Mouse (Mus musculus): ENCODE data around the gene Trip10. TPM values are rescaled to one million over a fixed set of nuclear protein-coding genes. Genes with fewer than 3 reads are reported as not detected.

Trip10 gene
- total RNA-seq, 2 experiments from 2014 or later: 142 to 152 TPM

DNA sequence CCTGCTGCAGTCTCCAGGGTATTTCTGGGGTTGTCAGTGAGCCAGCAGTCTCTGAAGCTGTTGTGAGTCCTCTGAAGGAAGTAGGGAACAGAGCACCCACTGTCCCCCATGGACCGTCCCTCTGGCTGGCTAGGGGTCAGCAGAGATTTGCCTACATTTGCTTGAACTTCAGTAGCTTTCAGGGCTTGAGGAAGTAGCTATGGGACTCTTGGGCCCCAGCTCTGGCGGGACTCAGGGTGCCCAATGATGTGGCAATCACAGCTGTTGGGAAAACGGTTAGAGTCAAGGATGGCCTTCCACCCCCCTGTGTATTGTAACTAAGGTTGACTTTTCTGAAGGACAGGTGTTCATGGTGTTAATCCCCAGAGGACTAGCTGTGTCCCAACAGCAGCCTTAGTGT is 31.2 kb downstream of the Trip10 start:
- intact Hi-C loops (cut with DNase I): no loop called here
- DNase-seq: no peak

DNA sequence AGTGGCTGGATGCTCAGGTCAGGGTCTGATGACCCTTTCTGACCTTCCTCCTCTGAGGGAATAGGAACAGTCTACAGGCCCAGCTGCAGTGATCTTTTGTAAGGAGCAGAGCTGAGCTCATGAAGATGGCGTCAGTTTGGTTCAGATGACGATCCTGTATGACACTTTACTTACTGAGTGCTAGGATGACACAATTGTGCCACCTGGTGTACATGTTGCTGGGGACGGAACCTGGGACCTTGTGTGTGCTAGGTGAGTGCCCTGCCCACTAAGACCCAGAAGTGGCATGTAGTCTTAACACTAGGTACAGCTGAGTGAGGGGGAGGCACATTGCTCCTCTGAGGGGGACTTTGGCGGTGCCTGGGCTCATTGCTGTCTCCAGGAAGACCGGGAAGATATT is 34.7 kb downstream of the Trip10 start:
- no peak for DNase-seq
- intact Hi-C loops (cut with DNase I): no loop called here

DNA sequence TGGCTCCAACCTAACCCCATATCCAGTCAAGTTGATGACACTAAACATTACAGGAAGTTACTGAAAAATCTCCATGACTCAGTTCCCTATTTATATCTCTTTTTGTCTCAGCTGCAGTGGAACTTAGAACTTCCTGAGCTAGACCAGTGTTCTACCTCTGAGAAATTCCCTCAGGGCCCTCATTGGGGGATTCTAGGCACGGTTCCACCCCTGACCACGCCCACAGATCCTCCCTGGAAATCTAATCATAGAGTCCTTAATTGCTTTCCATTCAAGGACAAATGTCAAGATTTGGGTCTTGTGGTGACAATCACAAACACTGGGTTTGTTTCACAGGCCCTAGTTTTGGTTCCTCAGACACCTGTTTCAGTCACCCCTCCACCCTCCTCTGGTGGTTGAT is 35.8 kb downstream of the Trip10 start:
- intact Hi-C loops (cut with DNase I): no loop called here
- no peak for DNase-seq

DNA sequence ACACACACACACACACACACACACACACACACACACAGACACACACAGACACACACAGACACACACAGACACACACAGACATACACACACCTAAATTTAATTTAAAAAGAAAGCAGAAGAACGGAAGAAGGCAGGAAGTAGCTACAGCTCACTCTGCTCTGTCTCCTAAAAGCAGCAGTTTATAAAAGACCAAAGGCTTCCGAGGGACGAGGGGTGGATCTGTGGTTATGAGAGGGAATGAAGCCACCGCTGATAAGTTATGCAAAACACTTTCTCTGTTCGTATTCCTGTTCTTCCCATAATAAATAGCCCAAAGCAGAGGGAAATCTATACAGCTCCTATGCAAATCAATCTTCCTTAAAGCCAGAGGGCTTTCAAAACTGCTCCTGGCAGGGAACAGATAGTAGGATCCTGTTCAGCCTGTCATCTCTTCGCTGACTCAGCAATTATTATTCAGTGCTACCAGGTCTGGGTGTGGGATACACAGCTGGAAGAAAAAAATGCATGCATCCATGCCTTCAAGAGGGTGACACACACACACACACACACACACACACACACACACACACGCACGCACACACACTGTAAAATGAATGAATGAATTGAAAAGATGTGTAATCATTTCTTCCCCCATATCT is 37.6 kb downstream of the Trip10 start:
- no peak for DNase-seq
- intact Hi-C loops (cut with DNase I): no loop called here

DNA sequence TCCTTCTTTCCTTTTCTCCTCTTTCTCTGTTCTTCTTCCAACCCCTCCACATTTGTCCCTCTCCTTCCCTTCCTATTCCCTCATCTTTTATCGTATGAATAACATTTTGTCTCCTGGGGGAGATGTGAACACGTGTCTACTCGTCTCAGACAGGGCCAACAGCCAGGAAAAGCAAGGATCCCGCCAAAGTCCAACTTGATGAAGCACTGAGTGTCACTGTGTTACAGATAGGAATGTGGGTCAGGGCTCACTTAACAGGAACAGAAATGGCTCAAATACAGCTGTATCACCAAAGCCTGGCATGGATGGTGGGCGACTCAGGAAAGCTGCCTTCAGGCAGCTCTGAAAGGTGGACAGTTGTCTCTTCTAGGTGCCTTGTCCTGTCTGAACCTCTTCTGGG is 40.0 kb downstream of the Trip10 start:
- no peak for DNase-seq
- intact Hi-C loops (cut with DNase I): no loop called here

DNA sequence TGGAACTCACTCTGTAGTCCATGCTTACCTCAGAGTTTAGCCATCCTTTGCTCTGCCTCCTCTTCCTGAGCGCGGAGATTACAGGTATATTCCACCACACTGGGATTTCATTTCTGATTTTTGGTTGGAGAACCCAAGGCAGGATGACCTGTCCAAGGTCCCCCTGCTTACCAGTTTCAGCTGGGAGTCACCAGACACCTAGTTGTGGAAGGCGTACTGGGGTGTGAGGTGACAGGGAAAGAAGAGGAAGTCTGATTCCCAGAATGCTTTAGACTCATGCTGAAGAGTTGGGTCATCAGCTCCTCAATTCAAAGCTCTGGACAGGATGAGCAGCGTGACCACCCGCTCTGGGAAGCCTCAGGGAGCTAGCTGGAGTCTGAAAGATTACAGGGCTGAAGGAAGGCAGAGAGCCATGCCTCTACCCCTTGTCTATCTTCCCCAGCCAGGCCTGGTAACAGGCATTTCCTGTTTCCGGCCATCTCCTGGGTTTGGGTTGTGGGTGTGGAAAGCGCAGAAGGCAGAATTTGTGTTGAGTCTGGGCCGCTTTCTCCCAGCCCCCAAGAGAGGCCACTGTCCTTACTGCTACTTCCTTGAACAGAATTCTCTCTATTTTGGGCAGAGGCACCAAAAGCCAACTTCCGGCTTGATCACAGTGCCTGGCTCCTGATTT is 40.9 kb downstream of the Trip10 start:
- intact Hi-C loops (cut with DNase I): no loop called here
- DNase-seq: no peak

DNA sequence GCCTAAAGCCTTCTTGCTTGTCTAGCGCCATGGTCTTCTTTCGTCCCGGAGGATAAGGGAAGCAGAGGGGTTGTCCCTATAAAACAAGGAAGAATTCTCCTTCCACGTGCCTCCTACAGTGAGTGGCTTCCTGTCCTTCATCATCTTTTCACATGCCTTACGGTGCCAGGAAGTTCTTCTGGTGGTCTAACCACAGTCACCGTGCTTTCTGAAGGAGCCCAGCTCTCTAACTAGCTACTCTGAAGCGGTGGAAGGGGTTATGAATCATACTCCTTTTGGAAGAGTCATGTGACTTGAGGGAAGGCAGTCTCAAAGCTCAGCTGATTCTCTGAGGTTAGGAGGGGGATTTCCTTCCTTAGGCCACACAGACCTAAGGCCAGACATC is 41.4 kb downstream of the Trip10 start:
- intact Hi-C loops (cut with DNase I): no loop called here
- DNase-seq: no peak

DNA sequence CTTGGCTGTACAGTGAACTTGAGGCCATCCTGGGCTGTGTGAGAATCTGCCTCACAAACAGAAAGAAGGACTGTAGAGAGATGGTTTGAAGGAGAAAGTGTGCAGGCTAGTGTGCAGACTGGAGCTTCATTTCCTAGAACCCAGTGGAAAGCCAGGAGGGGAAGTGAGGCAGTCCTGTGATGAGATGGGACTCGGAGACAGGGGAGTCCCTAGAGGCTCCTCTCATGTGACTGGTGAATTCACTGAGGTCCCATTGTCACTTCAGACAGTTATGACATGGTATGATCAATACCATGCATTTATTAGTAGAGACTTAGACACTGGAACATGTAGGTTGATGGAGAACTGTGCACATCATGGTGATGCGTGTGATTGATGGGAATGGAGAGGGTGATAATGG is 43.0 kb downstream of the Trip10 start:
- intact Hi-C loops (cut with DNase I): no loop called here
- DNase-seq: no peak

DNA sequence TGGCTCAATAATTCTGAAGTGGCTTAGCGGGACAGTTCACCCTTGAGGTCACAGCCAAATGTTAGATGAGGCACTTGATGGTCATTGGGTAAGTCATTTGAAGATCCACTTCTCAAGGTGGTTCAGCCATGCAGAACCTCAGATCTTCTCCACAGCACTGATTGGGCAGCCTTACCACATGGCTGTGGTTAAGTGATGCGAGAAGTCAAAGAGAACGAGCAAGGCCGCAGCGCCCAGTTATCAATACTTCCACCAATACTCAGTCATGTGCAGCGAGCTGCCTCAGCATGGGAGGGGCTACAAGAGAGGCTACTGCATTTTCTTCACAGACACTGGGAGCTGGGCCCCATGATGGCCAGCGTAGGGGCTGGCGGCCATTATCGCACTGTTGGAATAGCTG is 43.7 kb downstream of the Trip10 start:
- intact Hi-C loops (cut with DNase I): no loop called here
- DNase-seq: no peak

DNA sequence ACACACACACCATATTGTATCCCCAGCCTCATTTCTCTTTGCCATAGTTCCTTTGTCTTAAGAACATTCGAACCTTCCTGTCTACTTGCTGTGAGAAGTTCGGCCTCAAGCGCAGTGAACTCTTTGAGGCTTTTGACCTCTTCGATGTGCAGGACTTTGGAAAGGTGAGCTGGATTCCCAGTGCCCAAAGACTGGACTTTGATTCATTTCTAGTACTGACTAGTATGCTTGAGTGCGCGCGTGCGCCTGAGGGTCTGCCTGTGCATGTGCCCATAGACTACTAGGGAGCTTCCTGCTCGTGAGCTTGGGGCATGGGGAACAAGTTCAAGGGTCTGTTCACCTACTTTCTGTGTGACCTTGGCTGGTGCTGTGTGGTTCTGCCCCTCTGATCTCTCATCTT is 46.7 kb downstream of the Trip10 start:
- intact Hi-C loops (cut with DNase I): no loop called here
- no peak for DNase-seq

DNA sequence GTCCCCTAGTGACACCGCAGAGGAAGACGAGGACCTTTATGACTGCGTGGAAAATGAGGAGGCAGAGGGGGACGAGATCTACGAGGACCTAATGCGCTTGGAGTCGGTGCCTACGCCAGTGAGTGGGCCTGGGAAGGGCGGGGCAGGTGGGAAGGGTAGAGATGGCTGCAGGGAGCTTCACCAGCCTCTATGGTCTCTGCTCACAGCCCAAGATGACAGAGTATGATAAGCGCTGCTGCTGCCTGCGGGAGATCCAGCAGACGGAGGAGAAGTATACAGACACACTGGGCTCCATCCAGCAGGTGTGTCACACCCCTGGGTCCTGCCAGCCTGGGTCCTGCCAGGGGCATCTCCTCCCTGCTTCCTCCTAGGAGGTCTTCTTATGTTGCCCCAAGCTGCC is 47.8 kb downstream of the Trip10 start:
- no peak for DNase-seq
- intact Hi-C loops (cut with DNase I): no loop called here

DNA sequence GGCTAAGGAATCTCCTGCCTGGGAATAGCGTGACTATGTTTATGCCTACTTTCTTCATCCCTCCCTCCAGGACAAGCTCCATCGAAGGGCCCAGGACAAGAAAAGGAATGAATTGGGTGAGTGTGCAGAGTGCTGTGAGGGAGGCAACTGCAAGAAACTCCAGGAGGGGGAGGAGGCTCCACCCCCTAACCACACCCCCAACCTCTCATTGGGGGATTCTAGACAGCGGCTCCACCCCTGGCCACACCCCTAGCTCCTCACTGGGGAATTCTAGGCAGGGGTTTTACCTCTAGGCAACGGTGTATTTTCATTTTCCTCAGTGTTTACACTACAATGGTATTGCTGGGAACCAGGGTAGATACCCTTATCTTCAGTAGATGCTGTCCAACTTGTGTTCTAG is 56.3 kb downstream of the Trip10 start:
- DNase-seq: no peak
- intact Hi-C loops (cut with DNase I): no loop called here

DNA sequence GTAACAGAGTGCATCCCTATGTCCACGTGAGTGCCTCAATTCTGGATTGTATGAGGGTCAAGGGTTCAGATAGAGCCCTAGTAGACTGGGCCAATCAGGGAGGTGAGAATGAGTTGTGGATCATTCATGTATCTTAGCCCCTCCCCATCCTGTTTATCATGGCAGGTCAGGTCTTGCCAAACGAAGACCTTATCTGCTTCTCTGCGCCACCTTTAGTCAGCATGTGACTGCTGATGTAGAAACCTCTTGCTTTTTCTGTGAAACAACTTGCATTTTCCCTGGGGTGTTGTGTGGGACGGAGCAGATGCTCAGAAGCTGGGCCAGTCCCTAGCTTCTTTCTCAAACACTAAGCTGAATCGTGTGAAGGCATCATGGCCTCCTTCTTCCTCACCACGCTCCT is 57.8 kb downstream of the Trip10 start:
- intact Hi-C loops (cut with DNase I): no loop called here
- no peak for DNase-seq

DNA sequence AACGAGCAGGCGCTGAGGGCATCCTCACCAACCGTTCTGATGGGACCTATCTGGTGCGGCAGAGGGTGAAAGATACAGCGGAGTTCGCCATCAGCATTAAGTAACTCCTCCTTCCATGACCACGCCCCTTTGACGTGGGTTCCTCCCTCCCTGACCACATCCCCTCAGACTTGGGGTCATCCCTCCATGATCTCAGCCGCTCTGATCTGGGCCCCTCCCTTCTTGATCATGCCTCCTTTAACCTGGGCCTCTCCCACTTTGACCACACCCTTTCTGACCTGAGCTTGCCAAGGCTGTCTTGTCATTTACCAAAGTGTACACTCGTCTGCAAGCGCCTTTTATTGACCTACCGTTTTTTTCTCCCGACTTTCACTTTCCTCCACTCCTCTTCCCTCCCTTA is 62.5 kb downstream of the Trip10 start:
- DNase-seq: no peak
- intact Hi-C loops (cut with DNase I): no loop called here

Small RNA genes within 50 kb of the gene (microRNA-seq; reads per million reads assigned to microRNA genes)
- 0 reads per million in 2 experiments for gene Mir6978

Other genes with a start within 250 kb of the Trip10 start
- gene Pspn, start 249.4 kb upstream of the Trip10 start, total RNA-seq (2021): not detected
- gene Gtf2f1, start 238.2 kb upstream of the Trip10 start, total RNA-seq (2021): 10 to 100 TPM; 15.1 to 16.8 TPM
- gene Gm17949, start 238.0 kb upstream of the Trip10 start, total RNA-seq (2021): not detected
- gene Khsrp, start 217.9 kb upstream of the Trip10 start, total RNA-seq (2021): 10 to 100 TPM; 20.8 to 27.9 TPM
- not detected for gene Slc25a41, start 207.8 kb upstream of the Trip10 start, total RNA-seq (2021)
- gene Crb3, start 190.3 kb upstream of the Trip10 start, total RNA-seq (2021): under 1 TPM; 0.51 to 0.57 TPM
- 10 to 100 TPM; 34.1 to 48.5 TPM for gene Slc25a23, start 189.6 kb upstream of the Trip10 start, total RNA-seq (2021)
- gene Dennd1c, start 170.9 kb upstream of the Trip10 start, total RNA-seq (2021): under 1 TPM; 0.43 to 0.54 TPM
- gene Tubb4a, start 161.7 kb upstream of the Trip10 start, total RNA-seq (2021): 1 to 10 TPM; 1.3 to 1.4 TPM
- gene Tnfsf9, start 144.1 kb upstream of the Trip10 start, total RNA-seq (2021): under 1 TPM in 1 of 2 experiments, not detected in 1; 0.41 TPM
- not detected for gene Cd70, start 99.7 kb upstream of the Trip10 start, total RNA-seq (2021)
- gene Tnfsf14, start 55.3 kb upstream of the Trip10 start, total RNA-seq (2021): under 1 TPM in 1 of 2 experiments, not detected in 1; 0.18 TPM
- 10 to 100 TPM; 11.8 TPM for gene C3, start 21.3 kb upstream of the Trip10 start, total RNA-seq (2021)
- 10 to 100 TPM; 20.5 to 22.6 TPM for gene Gpr108, start 1.0 kb upstream of the Trip10 start, total RNA-seq (2021)
- 1 to 10 TPM in 1 of 2 experiments, under 1 TPM in 1; 0.54 to 1.4 TPM for gene Vav1, start 29.6 kb downstream of the Trip10 start, total RNA-seq (2021)
- gene Adgre1, start 109.2 kb downstream of the Trip10 start, total RNA-seq (2021): 1 to 10 TPM; 2.8 TPM